ENCODE assay signal across 11 mouse cellular contexts in the genomic region with DNA sequence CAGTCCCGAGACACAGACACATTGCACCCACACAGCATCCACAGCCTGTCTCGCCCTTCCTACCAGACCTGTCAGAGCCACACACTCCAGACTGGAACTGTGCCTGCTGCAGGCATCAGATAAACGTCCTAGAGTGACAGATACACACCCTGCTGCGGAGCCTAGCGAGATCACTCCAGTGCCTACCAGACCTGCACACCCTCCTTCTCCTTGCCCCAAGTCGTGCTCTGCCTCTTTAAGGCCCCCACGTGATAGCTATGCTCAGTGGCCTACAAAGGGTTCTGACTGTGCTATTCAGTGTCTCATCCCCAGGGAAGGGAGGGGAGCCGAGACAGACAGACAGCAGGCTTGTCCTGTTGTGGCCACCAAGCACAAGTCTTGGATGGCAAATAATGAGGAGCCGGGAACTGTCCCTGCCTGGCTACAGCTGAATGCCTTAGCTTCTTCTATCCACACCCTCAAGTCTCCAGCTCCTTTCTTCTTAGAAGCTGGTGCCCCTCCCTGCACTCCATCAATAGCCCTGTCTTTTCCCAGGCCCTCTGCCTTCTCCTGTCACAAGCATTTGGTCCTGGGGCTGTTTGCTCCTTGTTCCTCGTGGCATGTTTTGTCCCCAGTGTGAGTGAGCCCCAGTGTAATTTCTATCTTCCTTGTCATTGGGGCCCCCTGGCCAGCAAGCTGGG. TPM values are rescaled to one million over a fixed set of nuclear protein-coding genes. Genes with fewer than 3 reads are reported as not detected.
A peak's percentile ranks its signal among the peaks of the same experiment; 100 is the strongest.
DNase-seq lines count a peak whose midpoint lies in the region; ATAC-seq and TF ChIP-seq lines count a peak whose summit lies in the region.
"Had no signal": no experiment of that assay in that cellular context is flagged by ENCODE, and none has a peak within 500 bp of the region (broad histone marks: within the 10 kb centered on the region; RNA-seq: fewer than 3 reads in every experiment).

No protein-coding gene starts in this region.

- H3K36me3 ChIP-seq in hindbrain, embryonic 11.5 days (ENCODE audit: control insufficient read depth, insufficient read depth, low read length), result no peaks in the 10 kb centered on the region
- no peaks in the 10 kb centered on the region; the same call in 1 of the 2 replicates for H3K36me3 ChIP-seq in liver, postnatal 0 days (replicated peaks; ENCODE audit: insufficient read depth, low read length)
- H3K36me3 ChIP-seq in thymus, adult 2 months (ENCODE audit: control insufficient read depth, insufficient read depth, low read length), result no peaks in the 10 kb centered on the region

- peak; percentile 78 for ATAC-seq in hindbrain, embryonic 11.5 days (ENCODE audit: low FRiP score)
- ATAC-seq in liver, postnatal 0 days, result peak; percentile 64

- no peaks in the 10 kb centered on the region for H3K27me3 ChIP-seq in cerebellum, adult 2 months (ENCODE audit: control insufficient read depth, insufficient read depth, low read length)
- H3K27me3 ChIP-seq in hindbrain, embryonic 11.5 days (ENCODE audit: control insufficient read depth, insufficient read depth, low read length), result no peaks in the 10 kb centered on the region
- no peaks in the 10 kb centered on the region for H3K27me3 ChIP-seq in liver, postnatal 0 days (ENCODE audit: insufficient read depth, low read length)
- no peaks in the 10 kb centered on the region for H3K27me3 ChIP-seq in thymus, adult 2 months (ENCODE audit: control insufficient read depth, insufficient read depth, low read length)

- H3K9ac ChIP-seq in hindbrain, embryonic 11.5 days (ENCODE audit: low read depth, low read length), result peak overlapping the region; percentile 45
- H3K9ac ChIP-seq in liver, postnatal 0 days (replicated peaks), result no peak overlapping the region

- TF ChIP-seq EP300 in liver, postnatal 0 days (IDR thresholded peaks at IDR 0.05; ENCODE audit: low read depth), result peak; percentile 41; the same call in 1 of the 2 replicates

- intact Hi-C loops in gastrocnemius, adult 2 months (cut with DNase I), result loop anchor here (5.0 kb wide), 1 partner anchor 86 kb away; no protein-coding TSS in a partner anchor

- peak in 1 of 2 experiments; percentile 53 for DNase-seq in cerebellum, adult 2 months
- no peak for DNase-seq in cerebellum, postnatal 36 days
- DNase-seq in ZHBTc4 (ENCODE audit: low read depth, low spot score), result peak; percentile 61
- DNase-seq in hindbrain, embryonic 11.5 days (ENCODE audit: low spot score), result peak; percentile 55
- DNase-seq in liver, postnatal 0 days, result peak; percentile 38
- DNase-seq in gastrocnemius, adult 2 months, result no peak
- no peak for DNase-seq in spleen, adult 12 weeks (ENCODE audit: low spot score)
- DNase-seq in thymus, adult 2 months, result no peak

- H3K9me3 ChIP-seq in hindbrain, embryonic 11.5 days (ENCODE audit: control insufficient read depth, low read length), result no peaks in the 10 kb centered on the region
- H3K9me3 ChIP-seq in liver, postnatal 0 days (ENCODE audit: low read length), result no peaks in the 10 kb centered on the region

- WGBS in cerebellum, adult 2 months, result 60% methylated on average over 10 of the region's 10 CpGs
- 15% methylated on average over 10 of the region's 10 CpGs for WGBS in hindbrain, embryonic 11.5 days
- WGBS in liver, postnatal 0 days (ENCODE audit: insufficient replicate concordance), result 37% methylated on average over 10 of the region's 10 CpGs
- 84% methylated on average over 10 of the region's 10 CpGs for WGBS in thymus, adult 2 months

- H3K4me1 ChIP-seq in cerebellum, adult 2 months (ENCODE audit: control insufficient read depth, insufficient read depth, low read length), result no peaks in the 10 kb centered on the region
- peaks cover 7% of the 10 kb centered on the region for H3K4me1 ChIP-seq in hindbrain, embryonic 11.5 days (replicated peaks; ENCODE audit: control insufficient read depth, insufficient read depth, low read length)
- H3K4me1 ChIP-seq in liver, postnatal 0 days (ENCODE audit: insufficient read depth), result peaks cover 10% of the 10 kb centered on the region
- H3K4me1 ChIP-seq in thymus, adult 2 months (replicated peaks; ENCODE audit: control insufficient read depth, insufficient read depth, low read length), result no peaks in the 10 kb centered on the region

- no peak overlapping the region for H3K4me3 ChIP-seq in cerebellum, adult 2 months (replicated peaks; ENCODE audit: insufficient read depth, low read depth, low read length)
- H3K4me3 ChIP-seq in hindbrain, embryonic 11.5 days (ENCODE audit: low read depth, low read length), result no peak overlapping the region
- no peak overlapping the region for H3K4me3 ChIP-seq in liver, postnatal 0 days (ENCODE audit: low read depth, low read length)
- H3K4me3 ChIP-seq in gastrocnemius, adult 2 months, result no peak overlapping the region
- no peak overlapping the region for H3K4me3 ChIP-seq in thymus, adult 2 months (ENCODE audit: control insufficient read depth, insufficient read depth, low read length)

- TF ChIP-seq CTCF in cerebellum, adult 2 months (IDR thresholded peaks at IDR 0.05; ENCODE audit: borderline replicate concordance, insufficient read depth, low read depth, low read length), result no peak
- no peak for TF ChIP-seq CTCF in liver, postnatal 0 days (IDR thresholded peaks at IDR 0.05; ENCODE audit: low read depth)
- TF ChIP-seq CTCF in gastrocnemius, adult 2 months (IDR thresholded peaks at IDR 0.05), result no peak
- TF ChIP-seq CTCF in thymus, adult 2 months (IDR thresholded peaks at IDR 0.05; ENCODE audit: borderline replicate concordance, control insufficient read depth, extremely low read depth, insufficient read depth, low read length, poor library complexity), result no peak

- TF ChIP-seq POLR2A in cerebellum, adult 2 months (IDR thresholded peaks at IDR 0.05; ENCODE audit: borderline replicate concordance, insufficient read depth, low read length), result no peak
- no peak for TF ChIP-seq POLR2A in thymus, adult 2 months (IDR thresholded peaks at IDR 0.05; ENCODE audit: control insufficient read depth, extremely low read depth, insufficient read depth, low read length, poor library complexity)

- 0 out of 2 replicates have a peak overlapping the region, but pooled peaks have one; percentile 19 for H3K4me2 ChIP-seq in hindbrain, embryonic 11.5 days (replicated peaks; ENCODE audit: low read depth, low read length)
- H3K4me2 ChIP-seq in liver, postnatal 0 days (ENCODE audit: low read depth, low read length), result no peak overlapping the region

- H3K27ac ChIP-seq in cerebellum, adult 2 months (ENCODE audit: insufficient read depth, low read length), result peak overlapping the region; percentile 3; the same call in 1 of the 2 replicates
- H3K27ac ChIP-seq in hindbrain, embryonic 11.5 days (ENCODE audit: low read depth, low read length), result peak overlapping the region; percentile 42
- H3K27ac ChIP-seq in liver, postnatal 0 days (ENCODE audit: low read depth), result no peak overlapping the region
- no peak overlapping the region for H3K27ac ChIP-seq in gastrocnemius, adult 2 months
- no peak overlapping the region for H3K27ac ChIP-seq in thymus, adult 2 months (ENCODE audit: control insufficient read depth, insufficient read depth, low read length)

RNA-seq across cellular contexts. Expression of gene Golt1a, which starts 41.6 kb away (rescaled TPM):
- not detected in 2 replicates for polyA plus RNA-seq in cerebellum, adult 2 months (2012; rRNA removed)
- not detected in 2 replicates for polyA plus RNA-seq in hindbrain, embryonic 11.5 days (2014; fragmentation: Nextera tagmentation; extraction: Ambion mirVana)
- 30.8 and 41.9 TPM in 2 replicates for polyA plus RNA-seq in liver, postnatal 0 days (2015; fragmentation: Nextera tagmentation; extraction: Ambion mirVana)
- not detected for total RNA-seq in gastrocnemius, adult 2 months (2021)
- polyA plus RNA-seq in thymus, adult 2 months (2012; rRNA removed), result 0.07 TPM in 1 of 2 replicates, not detected in the other
- polyA plus RNA-seq: limb, embryonic 14.5 days; testis, adult 2 months had no signal

RNA-seq across cellular contexts. Expression of gene Kiss1, which starts 53.7 kb away (rescaled TPM):
- not detected in 2 replicates for polyA plus RNA-seq in cerebellum, adult 2 months (2012; rRNA removed)
- not detected in 2 replicates for polyA plus RNA-seq in hindbrain, embryonic 11.5 days (2014; fragmentation: Nextera tagmentation; extraction: Ambion mirVana)
- polyA plus RNA-seq in liver, postnatal 0 days (2015; fragmentation: Nextera tagmentation; extraction: Ambion mirVana), result not detected in 2 replicates
- not detected for total RNA-seq in gastrocnemius, adult 2 months (2021)
- 0.37 TPM in 1 of 2 replicates, not detected in the other for polyA plus RNA-seq in thymus, adult 2 months (2012; rRNA removed)
- polyA plus RNA-seq: cortical plate, adult 2 months; limb, embryonic 14.5 days had no signal

Comparison
In these comparisons a context has a peak if more than half of its experiments do, and no peak if none do; other contexts are left out.
1. DNase-seq: peak in ZHBTc4 (single experiment), hindbrain, embryonic 11.5 days (single experiment) and liver, postnatal 0 days (single experiment); none in cerebellum, postnatal 36 days (0 of 2), gastrocnemius, adult 2 months (single experiment), spleen, adult 12 weeks (single experiment) and thymus, adult 2 months (single experiment).
2. H3K27ac ChIP-seq: peak in cerebellum, adult 2 months (single experiment) and hindbrain, embryonic 11.5 days (single experiment); none in liver, postnatal 0 days (single experiment), gastrocnemius, adult 2 months (single experiment) and thymus, adult 2 months (single experiment).
3. RNA of gene Golt1a, which starts 41.6 kb away (polyA plus RNA-seq): 30.8 to 41.9 TPM in liver, postnatal 0 days; not detected in hindbrain, embryonic 11.5 days, 0.07 TPM in thymus, adult 2 months and not detected in cerebellum, adult 2 months; every median in the first group is over 10 times any median in the second.